ENCODE assay signal across 9 mouse cellular contexts in the genomic region with DNA sequence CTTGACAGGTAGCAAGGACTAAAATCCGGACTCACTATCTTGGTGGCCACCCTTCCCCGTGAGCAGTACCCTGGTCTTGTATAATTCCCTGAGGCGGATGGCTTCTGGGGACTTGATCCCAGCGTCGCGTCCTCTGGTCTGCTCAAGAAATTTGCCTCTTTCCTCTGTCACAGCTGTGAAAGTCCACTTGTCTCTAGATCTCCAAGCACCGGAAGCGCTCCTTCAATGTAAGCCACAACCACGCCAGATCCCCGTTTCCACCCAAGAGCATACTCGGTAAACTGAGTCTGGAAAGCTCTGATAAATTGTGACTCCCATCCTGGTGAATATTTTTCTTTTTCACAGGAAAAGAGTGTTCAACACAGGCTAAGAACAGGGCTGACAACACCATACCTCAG. TPM values are rescaled to one million over a fixed set of nuclear protein-coding genes. Genes with fewer than 3 reads are reported as not detected.
A peak's percentile ranks its signal among the peaks of the same experiment; 100 is the strongest.
DNase-seq lines count a peak whose midpoint lies in the region; ATAC-seq and TF ChIP-seq lines count a peak whose summit lies in the region.
"Had no signal": no experiment of that assay in that cellular context is flagged by ENCODE, and none has a peak within 500 bp of the region (broad histone marks: within the 10 kb centered on the region; RNA-seq: fewer than 3 reads in every experiment).

No protein-coding gene starts in this region.

- peak; percentile 38 for DNase-seq in adrenal gland, postnatal 10 days
- no peak for DNase-seq in adrenal gland, adult (ENCODE audit: inconsistent age in 2 of 2, low spot score in 1 of 2)
- no peak for DNase-seq in lung, postnatal 25 days (ENCODE audit: low spot score)
- no peak for DNase-seq in liver, postnatal 0 days
- no peak for DNase-seq in c-Kit-positive CD71-positive TER-119-positive erythroid progenitor cells, embryonic 14.5 days (ENCODE audit: low spot score)
- no peak for DNase-seq in adrenal gland, adult 18-20 months (ENCODE audit: low spot score in 2 of 2)

- ATAC-seq in lung, embryonic 16.5 days (ENCODE audit: low read depth) = peak; percentile 8; the same call in 1 of the 2 replicates
- ATAC-seq in heart, embryonic 16.5 days (replicated peaks; ENCODE audit: extremely low read depth, insufficient read depth, low FRiP score) = no peak
- no peak for ATAC-seq in liver, postnatal 0 days

- peak overlapping the region; percentile 90 for H3K27ac ChIP-seq in lung, embryonic 16.5 days (ENCODE audit: low read length)
- peak overlapping the region; percentile 90 for H3K27ac ChIP-seq in heart, embryonic 16.5 days (ENCODE audit: low read length)
- H3K27ac ChIP-seq in liver, postnatal 0 days (ENCODE audit: low read depth) = peak overlapping the region; percentile 95

- peak overlapping the region; percentile 75 for H3K4me3 ChIP-seq in lung, embryonic 16.5 days (ENCODE audit: low read length)
- H3K4me3 ChIP-seq in heart, embryonic 16.5 days (ENCODE audit: low read length) = peak overlapping the region; percentile 62
- peak overlapping the region; percentile 88 for H3K4me3 ChIP-seq in liver, postnatal 0 days (ENCODE audit: low read depth, low read length)

- H3K27me3 ChIP-seq in lung, embryonic 16.5 days (ENCODE audit: control insufficient read depth, insufficient read depth, low read depth, low read length) = no peaks in the 10 kb centered on the region
- no peaks in the 10 kb centered on the region for H3K27me3 ChIP-seq in heart, embryonic 16.5 days (ENCODE audit: control insufficient read depth, insufficient read depth, low read length)
- H3K27me3 ChIP-seq in liver, postnatal 0 days (ENCODE audit: insufficient read depth, low read length) = no peaks in the 10 kb centered on the region

- no peak for TF ChIP-seq EP300 in liver, postnatal 0 days (IDR thresholded peaks at IDR 0.05; ENCODE audit: low read depth)

- H3K9me3 ChIP-seq in lung, embryonic 16.5 days (ENCODE audit: control insufficient read depth, low read length) = no peaks in the 10 kb centered on the region
- no peaks in the 10 kb centered on the region for H3K9me3 ChIP-seq in heart, embryonic 16.5 days (replicated peaks; ENCODE audit: control insufficient read depth, low read length)
- H3K9me3 ChIP-seq in liver, postnatal 0 days (ENCODE audit: low read length) = no peaks in the 10 kb centered on the region

- peak overlapping the region; percentile 81 for H3K9ac ChIP-seq in lung, embryonic 16.5 days (ENCODE audit: low read length)
- H3K9ac ChIP-seq in heart, embryonic 16.5 days (ENCODE audit: low read length) = peak overlapping the region; percentile 88
- H3K9ac ChIP-seq in liver, postnatal 0 days (replicated peaks) = peak overlapping the region; percentile 81

- WGBS in lung, embryonic 16.5 days = 3% methylated on average over 11 of the region's 11 CpGs
- WGBS in heart, embryonic 16.5 days = 6% methylated on average over 11 of the region's 11 CpGs
- 3% methylated on average over 11 of the region's 11 CpGs for WGBS in liver, postnatal 0 days (ENCODE audit: insufficient replicate concordance)

- H3K4me2 ChIP-seq in lung, embryonic 16.5 days (ENCODE audit: low read depth, low read length) = peak overlapping the region; percentile 78
- H3K4me2 ChIP-seq in heart, embryonic 16.5 days (ENCODE audit: low read depth, low read length) = peak overlapping the region; percentile 79
- peak overlapping the region; percentile 93 for H3K4me2 ChIP-seq in liver, postnatal 0 days (ENCODE audit: low read depth, low read length)

- H3K4me1 ChIP-seq in lung, embryonic 16.5 days (replicated peaks; ENCODE audit: control insufficient read depth, insufficient read depth, low read length) = peaks cover 11% of the 10 kb centered on the region
- H3K4me1 ChIP-seq in heart, embryonic 16.5 days (ENCODE audit: control insufficient read depth, insufficient read depth, low read length) = peaks cover 9% of the 10 kb centered on the region
- H3K4me1 ChIP-seq in liver, postnatal 0 days (ENCODE audit: insufficient read depth) = peaks cover 25% of the 10 kb centered on the region

- H3K36me3 ChIP-seq in lung, embryonic 16.5 days (ENCODE audit: control insufficient read depth, insufficient read depth, low read length) = no peaks in the 10 kb centered on the region
- H3K36me3 ChIP-seq in heart, embryonic 16.5 days (ENCODE audit: control insufficient read depth, insufficient read depth) = no peaks in the 10 kb centered on the region
- H3K36me3 ChIP-seq in liver, postnatal 0 days (replicated peaks; ENCODE audit: insufficient read depth, low read length) = no peaks in the 10 kb centered on the region

- TF ChIP-seq CTCF in liver, postnatal 0 days (IDR thresholded peaks at IDR 0.05; ENCODE audit: low read depth) = no peak

RNA-seq across cellular contexts. Expression of gene Nat8f1, which starts 0.3 kb away (rescaled TPM):
- 10 to 100 TPM; 21.7 to 24.6 TPM for total RNA-seq in adrenal gland, postnatal 10 days (2021)
- polyA plus RNA-seq in lung, embryonic 16.5 days (2015; fragmentation: Nextera tagmentation; extraction: Ambion mirVana) = 4.8 and 6.4 TPM in 2 replicates
- polyA plus RNA-seq in heart, embryonic 16.5 days (2015; fragmentation: Nextera tagmentation; extraction: Ambion mirVana) = 4.6 and 6.5 TPM in 2 replicates
- polyA plus RNA-seq in liver, postnatal 0 days (2015; fragmentation: Nextera tagmentation; extraction: Ambion mirVana) = 37.4 and 38.1 TPM in 2 replicates
- total RNA-seq in adrenal gland, adult 18-20 months (2021) = 10 to 100 TPM; 25.5 to 45.2 TPM

RNA-seq across cellular contexts. Expression of gene Tprkb, which starts 3.5 kb away (rescaled TPM):
- 10 to 100 TPM; 36.5 to 48.1 TPM for total RNA-seq in adrenal gland, postnatal 10 days (2021)
- polyA plus RNA-seq in lung, embryonic 16.5 days (2015; fragmentation: Nextera tagmentation; extraction: Ambion mirVana) = 27.2 and 33.8 TPM in 2 replicates
- polyA plus RNA-seq in heart, embryonic 16.5 days (2015; fragmentation: Nextera tagmentation; extraction: Ambion mirVana) = 20.8 and 23.1 TPM in 2 replicates
- 25.0 and 26.7 TPM in 2 replicates for polyA plus RNA-seq in liver, postnatal 0 days (2015; fragmentation: Nextera tagmentation; extraction: Ambion mirVana)
- 10 to 100 TPM; 38.4 to 47.2 TPM for total RNA-seq in adrenal gland, adult 18-20 months (2021)

RNA-seq across cellular contexts. Expression of gene Nat8f4, which starts 10.5 kb away (rescaled TPM):
- 1 to 10 TPM; 6.1 to 9.9 TPM for total RNA-seq in adrenal gland, postnatal 10 days (2021)
- 5.3 and 6.2 TPM in 2 replicates for polyA plus RNA-seq in lung, embryonic 16.5 days (2015; fragmentation: Nextera tagmentation; extraction: Ambion mirVana)
- polyA plus RNA-seq in heart, embryonic 16.5 days (2015; fragmentation: Nextera tagmentation; extraction: Ambion mirVana) = 2.1 and 2.9 TPM in 2 replicates
- 2.0 and 2.5 TPM in 2 replicates for polyA plus RNA-seq in liver, postnatal 0 days (2015; fragmentation: Nextera tagmentation; extraction: Ambion mirVana)
- 1 to 10 TPM; 7.0 to 9.5 TPM for total RNA-seq in adrenal gland, adult 18-20 months (2021)

RNA-seq across cellular contexts. Expression of gene Nat8f2, which starts 46.2 kb away (rescaled TPM):
- under 1 TPM; 0.63 to 0.88 TPM for total RNA-seq in adrenal gland, postnatal 10 days (2021)
- not detected in 2 replicates for polyA plus RNA-seq in lung, embryonic 16.5 days (2015; fragmentation: Nextera tagmentation; extraction: Ambion mirVana)
- polyA plus RNA-seq in heart, embryonic 16.5 days (2015; fragmentation: Nextera tagmentation; extraction: Ambion mirVana) = not detected in 2 replicates
- 1.3 and 1.7 TPM in 2 replicates for polyA plus RNA-seq in liver, postnatal 0 days (2015; fragmentation: Nextera tagmentation; extraction: Ambion mirVana)
- 1 to 10 TPM; 1.6 to 3.1 TPM for total RNA-seq in adrenal gland, adult 18-20 months (2021)
- total RNA-seq: heart, postnatal 36 days had no signal

RNA-seq across cellular contexts. Expression of gene Dusp11, which starts 46.3 kb away (rescaled TPM):
- 10 to 100 TPM; 83.7 to 91.8 TPM for total RNA-seq in adrenal gland, postnatal 10 days (2021)
- polyA plus RNA-seq in lung, embryonic 16.5 days (2015; fragmentation: Nextera tagmentation; extraction: Ambion mirVana) = 45.1 and 48.7 TPM in 2 replicates
- polyA plus RNA-seq in heart, embryonic 16.5 days (2015; fragmentation: Nextera tagmentation; extraction: Ambion mirVana) = 40.2 and 54.6 TPM in 2 replicates
- 20.8 and 23.9 TPM in 2 replicates for polyA plus RNA-seq in liver, postnatal 0 days (2015; fragmentation: Nextera tagmentation; extraction: Ambion mirVana)
- total RNA-seq in adrenal gland, adult 18-20 months (2021) = 100 to 1,000 TPM; 107 to 157 TPM
